Mouse (Mus musculus) MEL (cell line): ENCODE measurements around the gene Grip1. TPM values are rescaled to one million over a fixed set of nuclear protein-coding genes. Genes with fewer than 3 reads are reported as not detected.

Experiments used
- DNase-seq: peaks from one replicate; pipeline ENCODE4 v3.0.0; 2011; ENCODE audit warnings: low read depth, low spot score
- H3K27ac ChIP-seq: 2 replicates; pipeline ENCODE4 v1.5.1; 2012; ENCODE audit warnings: low read depth, mild to moderate bottlenecking, control low read depth, low read length, moderate library complexity; ENCODE audit not compliant: control insufficient read depth
- H3K27me3 ChIP-seq, 2 experiments: fragments of 150-350 bp in 1 of 2; sonication (generic) in 1 of 2; 2 replicates each; pipeline ENCODE4 v1.6.1; 2012; ENCODE audit warnings: low read length in 2 of 2, mild to moderate bottlenecking in 2 of 2, improper control_type of control experiment in 1 of 2, moderate library complexity in 1 of 2; ENCODE audit not compliant: insufficient read depth in 2 of 2, control insufficient read depth in 1 of 2
- H3K36me3 ChIP-seq, 2 experiments: 2 replicates each; pipeline ENCODE4 v1.6.1; 2012 to 2014; ENCODE audit warnings: low read length in 2 of 2, improper control_type of control experiment in 1 of 2, inconsistent platforms in 1 of 2, mild to moderate bottlenecking in 1 of 2; ENCODE audit not compliant: insufficient read depth in 2 of 2, control insufficient read depth in 1 of 2
- H3K4me1 ChIP-seq, 2 experiments: fragments of 150-350 bp in 1 of 2; sonication (generic) in 1 of 2; 2 replicates each; pipeline ENCODE4 v1.6.1; 2012; ENCODE audit warnings: low read length in 2 of 2, improper control_type of control experiment in 1 of 2, mild to moderate bottlenecking in 1 of 2; ENCODE audit not compliant: insufficient read depth in 2 of 2, control insufficient read depth in 1 of 2
- H3K4me3 ChIP-seq, 2 experiments: fragments of 150-350 bp in 1 of 2; sonication (generic) in 1 of 2; 2 replicates each; pipeline ENCODE4 v1.5.1; 2012; ENCODE audit warnings: low read depth in 2 of 2, low read length in 2 of 2, mild to moderate bottlenecking in 2 of 2, moderate library complexity in 2 of 2, control low read depth in 1 of 2, improper control_type of control experiment in 1 of 2; ENCODE audit not compliant: control insufficient read depth in 1 of 2, insufficient read depth in 1 of 2
- H3K79me2 ChIP-seq: 2 replicates; pipeline ENCODE4 v1.6.1; 2012; ENCODE audit warnings: mild to moderate bottlenecking, low read length, moderate library complexity; ENCODE audit not compliant: control insufficient read depth, poor library complexity, insufficient read depth
- H3K9ac ChIP-seq: 2 replicates; pipeline ENCODE4 v1.6.1; 2012; ENCODE audit warnings: low read depth, mild to moderate bottlenecking, control low read depth, low read length, moderate library complexity; ENCODE audit not compliant: control insufficient read depth, poor library complexity, severe bottlenecking
- H3K9me3 ChIP-seq: fragments of 150-350 bp; sonication (generic); replicated peaks from 2 replicates; pipeline ENCODE4 v1.6.1; 2012; ENCODE audit warnings: mild to moderate bottlenecking, low read length, improper control_type of control experiment, moderate library complexity; ENCODE audit not compliant: insufficient read depth
- BHLHE40 ChIP-seq: IDR thresholded peaks from 2 replicates; pipeline ENCODE4 v1.6.1; 2012; ENCODE audit warnings: low read depth, mild to moderate bottlenecking, inconsistent platforms, low read length, improper control_type of control experiment, borderline replicate concordance
- CHD1 ChIP-seq: IDR thresholded peaks from 2 replicates; pipeline ENCODE4 v1.6.1; 2012; ENCODE audit warnings: low read depth, mild to moderate bottlenecking, inconsistent platforms, low read length, improper control_type of control experiment
- CHD2 ChIP-seq: IDR thresholded peaks from 2 replicates; pipeline ENCODE4 v1.6.1; 2011; ENCODE audit warnings: low read length, improper control_type of control experiment
- E2F4 ChIP-seq: IDR thresholded peaks from 2 replicates; pipeline ENCODE4 v1.6.1; 2011; ENCODE audit warnings: low read depth, low read length, improper control_type of control experiment, borderline replicate concordance
- ELF1 ChIP-seq: IDR thresholded peaks from 2 replicates; pipeline ENCODE4 v1.6.1; 2014; ENCODE audit warnings: low read depth, mild to moderate bottlenecking, inconsistent platforms, low read length, improper control_type of control experiment, moderate library complexity
- EP300 ChIP-seq, 2 experiments: IDR thresholded peaks; 2 replicates each; pipeline ENCODE4 v1.6.1; 2011; ENCODE audit warnings: improper control_type of control experiment in 2 of 2, low read length in 2 of 2, low read depth in 1 of 2, mild to moderate bottlenecking in 1 of 2
- GATA1 ChIP-seq: IDR thresholded peaks from 2 replicates; pipeline ENCODE4 v1.6.1; 2011; ENCODE audit warnings: low read depth, low read length, improper control_type of control experiment
- JUND ChIP-seq: IDR thresholded peaks from 2 replicates; pipeline ENCODE4 v1.6.1; 2011; ENCODE audit warnings: low read depth, mild to moderate bottlenecking, improper control_type of control experiment, low read length
- KAT2A ChIP-seq: conservative IDR thresholded peaks from 2 replicates; pipeline ENCODE4 v1.6.1; 2012; ENCODE audit warnings: low read depth, low read length, improper control_type of control experiment, inconsistent platforms
- MAFK ChIP-seq: IDR thresholded peaks from 2 replicates; pipeline ENCODE4 v1.6.1; 2011; ENCODE audit warnings: low read depth, mild to moderate bottlenecking, low read length, improper control_type of control experiment, borderline replicate concordance
- MAX ChIP-seq: IDR thresholded peaks from 2 replicates; pipeline ENCODE4 v1.6.1; 2011; ENCODE audit warnings: low read length, improper control_type of control experiment
- MXI1 ChIP-seq: IDR thresholded peaks from 2 replicates; pipeline ENCODE4 v1.6.1; 2011; ENCODE audit warnings: mild to moderate bottlenecking, low read depth, low read length, improper control_type of control experiment
- MYC ChIP-seq: IDR thresholded peaks from 2 replicates; pipeline ENCODE4 v1.6.1; 2011; ENCODE audit warnings: low read depth, mild to moderate bottlenecking, low read length, improper control_type of control experiment, moderate library complexity
- NELFE ChIP-seq: IDR thresholded peaks from 2 replicates; pipeline ENCODE4 v1.6.1; 2011; ENCODE audit warnings: low read depth, low read length, improper control_type of control experiment
- POLR2AphosphoS2 ChIP-seq: IDR thresholded peaks from 2 replicates; pipeline ENCODE4 v1.6.1; 2011; ENCODE audit warnings: low read length, improper control_type of control experiment
- RAD21 ChIP-seq: IDR thresholded peaks from 2 replicates; pipeline ENCODE4 v1.6.1; 2011; ENCODE audit warnings: mild to moderate bottlenecking, low read depth, low read length, improper control_type of control experiment
- RCOR1 ChIP-seq: IDR thresholded peaks from 2 replicates; pipeline ENCODE4 v1.6.1; 2012; ENCODE audit warnings: low read depth, mild to moderate bottlenecking, inconsistent platforms, low read length, improper control_type of control experiment
- SIN3A ChIP-seq: IDR thresholded peaks from 2 replicates; pipeline ENCODE4 v1.6.1; 2012; ENCODE audit warnings: low read length, improper control_type of control experiment, inconsistent platforms
- SMC3 ChIP-seq: IDR thresholded peaks from 2 replicates; pipeline ENCODE4 v1.6.1; 2011; ENCODE audit warnings: low read depth, low read length, improper control_type of control experiment
- TAL1 ChIP-seq: IDR thresholded peaks from 2 replicates; pipeline ENCODE4 v1.6.1; 2012; ENCODE audit warnings: mild to moderate bottlenecking, inconsistent platforms, low read length, moderate library complexity, mixed read lengths
- UBTF ChIP-seq: IDR thresholded peaks from 2 replicates; pipeline ENCODE4 v1.6.1; 2012; ENCODE audit warnings: low read depth, mild to moderate bottlenecking, inconsistent platforms, low read length, improper control_type of control experiment, moderate library complexity, borderline replicate concordance; ENCODE audit not compliant: insufficient read depth
- USF1 ChIP-seq: IDR thresholded peaks from 2 replicates; pipeline ENCODE4 v1.6.1; 2014; ENCODE audit warnings: low read depth, mild to moderate bottlenecking, inconsistent platforms, low read length, improper control_type of control experiment, moderate library complexity
- USF2 ChIP-seq, 2 experiments: IDR thresholded peaks; 2 replicates each; pipeline ENCODE4 v1.6.1; 2011 to 2012; ENCODE audit warnings: improper control_type of control experiment in 2 of 2, low read length in 2 of 2, borderline replicate concordance in 1 of 2, inconsistent platforms in 1 of 2, low read depth in 1 of 2, mild to moderate bottlenecking in 1 of 2; ENCODE audit not compliant: insufficient read depth in 1 of 2
- ZC3H11A ChIP-seq: IDR thresholded peaks from 2 replicates; pipeline ENCODE4 v1.6.1; 2012; ENCODE audit warnings: low read depth, mild to moderate bottlenecking, inconsistent platforms, low read length, improper control_type of control experiment
- ZKSCAN1 ChIP-seq: IDR thresholded peaks from 2 replicates; pipeline ENCODE4 v1.6.1; 2012; ENCODE audit warnings: low read depth, mild to moderate bottlenecking, inconsistent platforms, low read length, improper control_type of control experiment, moderate library complexity
- ZMIZ1 ChIP-seq: IDR thresholded peaks from 2 replicates; pipeline ENCODE4 v1.6.1; 2012; ENCODE audit warnings: low read depth, mild to moderate bottlenecking, inconsistent platforms, low read length, improper control_type of control experiment, moderate library complexity
- polyA plus RNA-seq, 2 experiments: library from polyadenylated mRNA; stranded (reverse) in 1 of 2; unstranded in 1 of 2; fragments of >175 nt in 1 of 2; fragments of >200 nt in 1 of 2; gene quantifications; 2 replicates each; pipeline versions ENCODE4 v1.2.1 to v1.2.4; 2012; ENCODE audit warnings: low replicate concordance in 2 of 2, low read depth in 1 of 2; ENCODE audit not compliant: insufficient read length in 2 of 2, insufficient read depth in 1 of 2, missing spikeins in 1 of 2
- total RNA-seq: library from RNA; depleted of rRNA; stranded (reverse); fragments of 300-350 nt; gene quantifications from 2 replicates; pipeline ENCODE4 v1.2.3, GENCODE M21; 2012

The Grip1 gene
- total and polyA plus RNA-seq, 3 experiments: 0.04 TPM; not detected in 2

DNA sequence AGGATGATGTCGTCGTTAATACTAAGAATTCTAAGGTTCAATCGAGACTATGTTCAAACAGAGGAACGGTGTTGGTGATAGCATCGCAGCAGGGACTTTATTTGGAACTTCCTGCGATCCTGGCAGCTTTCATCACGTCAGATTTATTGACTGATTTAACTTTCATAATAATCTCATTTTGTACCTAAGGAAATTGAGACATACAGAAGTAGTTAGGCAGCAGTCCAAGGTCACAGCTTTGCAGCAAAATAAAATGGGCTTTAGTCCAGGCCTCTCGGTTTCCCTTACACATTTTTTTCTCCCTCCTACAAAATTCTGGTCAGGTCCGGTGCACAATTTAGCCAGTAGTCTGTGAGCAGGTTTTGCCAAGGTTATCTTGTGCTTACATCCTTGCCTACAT lies 178.3 kb downstream of the Grip1 start:
- TF ChIP-seq ZC3H11A (no peak), KAT2A (no peak), POLR2AphosphoS2 (no peak), GATA1 (no peak)
- Histone ChIP-seq H3K9ac (no peak overlapping the region), H3K79me2 (no peaks in the 10 kb centered on the region), H3K4me3 (no peak overlapping the region), H3K9me3 (no peaks in the 10 kb centered on the region), H3K36me3 (no peaks in the 10 kb centered on the region), H3K27me3 (no peaks in the 10 kb centered on the region), H3K27ac (no peak overlapping the region), H3K4me1 (no peaks in the 10 kb centered on the region)
- DNase-seq: no peak

- Histone ChIP-seq H3K4me3 (no peak overlapping the region), H3K36me3 (no peaks in the 10 kb centered on the region), H3K9ac (no peak overlapping the region), H3K27ac (no peak overlapping the region), H3K27me3 (no peaks in the 10 kb centered on the region), H3K9me3 (no peaks in the 10 kb centered on the region), H3K79me2 (no peaks in the 10 kb centered on the region), H3K4me1 (no peaks in the 10 kb centered on the region)
- no peak for DNase-seq
- TF ChIP-seq BHLHE40: no peak
- TF ChIP-seq MXI1: no peak
- no peak for TF ChIP-seq UBTF
- TF ChIP-seq POLR2AphosphoS2: no peak
- TF ChIP-seq JUND: no peak
- no peak for TF ChIP-seq RAD21
- TF ChIP-seq TAL1: no peak
- TF ChIP-seq USF1: no peak
- no peak for TF ChIP-seq E2F4
- TF ChIP-seq CHD1: no peak
Measured at GRCm38 (mm10) chr10:119634544-119634943, 180.9 kb downstream of the Grip1 start.

GRCm38 (mm10) chr10:119640534-119640933 lies 186.9 kb downstream of the Grip1 start:
- Histone ChIP-seq H3K4me3 (no peak overlapping the region), H3K4me1 (no peaks in the 10 kb centered on the region), H3K27me3 (no peaks in the 10 kb centered on the region), H3K27ac (no peak overlapping the region), H3K9ac (no peak overlapping the region), H3K79me2 (no peaks in the 10 kb centered on the region), H3K9me3 (no peaks in the 10 kb centered on the region), H3K36me3 (no peaks in the 10 kb centered on the region)
- no peak for DNase-seq
- TF ChIP-seq MAX: no peak
- no peak for TF ChIP-seq SMC3
- no peak for TF ChIP-seq MAFK
- no peak for TF ChIP-seq RCOR1
- TF ChIP-seq USF1: no peak
- no peak for TF ChIP-seq E2F4
- TF ChIP-seq CHD1: no peak
- no peak for TF ChIP-seq SIN3A
- no peak for TF ChIP-seq CHD2
- no peak for TF ChIP-seq EP300 (IDR thresholded peaks at IDR 0.05; ENCODE audit: low read depth in 1 of 2, low read length in 2 of 2)
- TF ChIP-seq POLR2AphosphoS2: no peak
- no peak for TF ChIP-seq RAD21
- no peak for TF ChIP-seq ELF1
- TF ChIP-seq NELFE: no peak
- no peak for TF ChIP-seq MYC
- no peak for TF ChIP-seq USF2 (IDR thresholded peaks at IDR 0.05; ENCODE audit: borderline replicate concordance in 1 of 2, insufficient read depth in 1 of 2, low read depth in 1 of 2, low read length in 2 of 2)
- TF ChIP-seq ZMIZ1: no peak
- TF ChIP-seq ZKSCAN1: no peak
